Mouse (Mus musculus): Measurements from ENCODE around the gene 1810065E05Rik.

- TF ChIP-seq CTCF (IDR thresholded peaks at IDR 0.05; ENCODE audit: low read depth) = no peak
- TF ChIP-seq EP300 (IDR thresholded peaks at IDR 0.05; ENCODE audit: low read depth) = no peak
These were observed 41.4 kb upstream of the 1810065E05Rik start for GRCm38 (mm10) chr11:58379516-58379915.

Data from liver, postnatal 0 days (tissue).